Comparison of ENCODE assay signal across 9 mouse cellular contexts in the genomic region with DNA sequence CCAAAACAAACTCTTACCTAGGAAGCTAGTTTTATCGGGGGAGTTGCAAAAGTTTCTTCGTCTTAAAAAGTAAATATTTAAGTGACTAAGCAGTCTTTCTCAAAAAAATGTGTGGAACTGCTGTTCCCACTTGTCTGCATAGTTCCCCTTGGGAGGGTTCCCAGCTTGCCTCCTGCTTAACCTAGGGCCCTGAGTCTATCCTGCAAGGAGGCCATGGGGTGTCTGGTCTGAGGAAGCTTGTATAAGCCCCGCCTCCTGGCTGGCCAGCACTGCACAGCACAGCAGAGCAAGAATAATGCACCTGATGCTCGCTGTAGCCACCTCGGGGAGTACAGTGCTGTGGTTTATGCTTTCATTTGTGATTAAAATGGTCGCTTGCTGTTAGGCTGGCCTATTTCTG.
DNase-seq lines count a peak whose midpoint lies in the region; ATAC-seq and TF ChIP-seq lines count a peak whose summit lies in the region.
"Had no signal": no experiment of that assay in that cellular context is flagged by ENCODE, and none has a peak within 500 bp of the region (broad histone marks: within the 10 kb centered on the region; RNA-seq: fewer than 3 reads in every experiment).

No protein-coding gene starts in this region.

- peak overlapping the region; percentile 22 for H3K4me2 ChIP-seq in embryonic facial prominence, embryonic 11.5 days (ENCODE audit: low read depth, low read length)
- H3K4me2 ChIP-seq in intestine, postnatal 0 days (replicated peaks; ENCODE audit: low read depth): peak overlapping the region; percentile 53

- H3K36me3 ChIP-seq in embryonic facial prominence, embryonic 11.5 days (replicated peaks; ENCODE audit: control insufficient read depth, insufficient read depth, low read depth, low read length): no peaks in the 10 kb centered on the region
- H3K36me3 ChIP-seq in intestine, postnatal 0 days (ENCODE audit: control insufficient read depth, insufficient read depth): no peaks in the 10 kb centered on the region
- no peaks in the 10 kb centered on the region for H3K36me3 ChIP-seq in midbrain, embryonic 10.5 days

- TF ChIP-seq CTCF in intestine, postnatal 0 days (IDR thresholded peaks at IDR 0.05; ENCODE audit: low read depth): no peak

- H3K27me3 ChIP-seq in embryonic facial prominence, embryonic 11.5 days (ENCODE audit: control insufficient read depth, insufficient read depth, low read length): no peaks in the 10 kb centered on the region
- H3K27me3 ChIP-seq in intestine, postnatal 0 days (replicated peaks; ENCODE audit: control insufficient read depth, insufficient read depth, low read length): no peaks in the 10 kb centered on the region
- peaks cover 14% of the 10 kb centered on the region for H3K27me3 ChIP-seq in midbrain, embryonic 10.5 days (ENCODE audit: low read depth, poor library complexity, severe bottlenecking)

- no peaks in the 10 kb centered on the region for H3K9me3 ChIP-seq in embryonic facial prominence, embryonic 11.5 days (replicated peaks; ENCODE audit: control insufficient read depth, low read length)
- no peaks in the 10 kb centered on the region for H3K9me3 ChIP-seq in intestine, postnatal 0 days (ENCODE audit: control insufficient read depth)
- H3K9me3 ChIP-seq in midbrain, embryonic 10.5 days (replicated peaks): no peaks in the 10 kb centered on the region
- H3K9me3 ChIP-seq: megakaryocyte, embryonic 14.5 days had no signal

- peak; percentile 70 for DNase-seq in adrenal gland, postnatal 10 days
- DNase-seq in adrenal gland, postnatal 4 days (ENCODE audit: low spot score in 2 of 2): no peak
- no peak for DNase-seq in embryonic facial prominence, embryonic 11.5 days (ENCODE audit: low spot score)
- no peak for DNase-seq in midbrain, embryonic 10.5 days (ENCODE audit: low spot score)
- DNase-seq in left cerebral cortex, adult 9 months (ENCODE audit: low spot score in 2 of 2): no peak
- DNase-seq in embryo, embryonic 11 days: no peak
- DNase-seq in frontal cortex, adult 2 months (ENCODE audit: extremely low spot score in 1 of 2, low spot score in 1 of 2): no peak

- H3K4me3 ChIP-seq in embryonic facial prominence, embryonic 11.5 days (ENCODE audit: low read depth, low read length): 0 out of 2 replicates have a peak overlapping the region, but pooled peaks have one; percentile 1
- H3K4me3 ChIP-seq in intestine, postnatal 0 days (ENCODE audit: low read depth, low read length): peak overlapping the region; percentile 11; the same call in 1 of the 2 replicates
- peak overlapping the region; percentile 89 for H3K4me3 ChIP-seq in midbrain, embryonic 10.5 days
- H3K4me3 ChIP-seq: megakaryocyte, embryonic 14.5 days had no signal

- H3K4me1 ChIP-seq in embryonic facial prominence, embryonic 11.5 days (ENCODE audit: control insufficient read depth, insufficient read depth, low read length): peaks cover 26% of the 10 kb centered on the region
- H3K4me1 ChIP-seq in intestine, postnatal 0 days (replicated peaks; ENCODE audit: control insufficient read depth, insufficient read depth, low read length): peaks cover 4% of the 10 kb centered on the region; the same call in 1 of the 2 replicates
- H3K4me1 ChIP-seq in midbrain, embryonic 10.5 days: peaks cover 100% of the 10 kb centered on the region

- no peak overlapping the region for H3K27ac ChIP-seq in embryonic facial prominence, embryonic 11.5 days (replicated peaks; ENCODE audit: low read depth, low read length)
- no peak overlapping the region for H3K27ac ChIP-seq in intestine, postnatal 0 days (ENCODE audit: low read depth, low read length)
- peak overlapping the region; percentile 72 for H3K27ac ChIP-seq in midbrain, embryonic 10.5 days (replicated peaks)

- H3K9ac ChIP-seq in embryonic facial prominence, embryonic 11.5 days (replicated peaks; ENCODE audit: low read length): peak overlapping the region; percentile 23; the same call in 1 of the 2 replicates
- no peak overlapping the region for H3K9ac ChIP-seq in intestine, postnatal 0 days (ENCODE audit: low read depth, low read length)

- ATAC-seq in embryonic facial prominence, embryonic 11.5 days (replicated peaks; ENCODE audit: insufficient number of reproducible peaks, low FRiP score, low TSS enrichment, low read depth): no peak
- ATAC-seq in intestine, postnatal 0 days: no peak

- WGBS in embryonic facial prominence, embryonic 11.5 days: 35% methylated on average over 6 of the region's 6 CpGs
- WGBS in intestine, postnatal 0 days: 25% methylated on average over 6 of the region's 6 CpGs
- WGBS in midbrain, embryonic 10.5 days: 27% methylated on average over 6 of the region's 6 CpGs

Comparison
In these comparisons a context has a peak if more than half of its experiments do, and no peak if none do; other contexts are left out.
1. H3K4me3 ChIP-seq: peak in every context shown above with its lines; median percentile 89 in midbrain, embryonic 10.5 days; 11 in intestine, postnatal 0 days; 1 in embryonic facial prominence, embryonic 11.5 days.